Mouse (Mus musculus): ENCODE measurements at regions not wholly inside any gene's neighbourhood (a gene's known extent, or its start where the extent isn't known, plus 50 kb on each side); places are given as distances from the start of the nearest gene placed in this dataset.
A peak's percentile ranks its signal among the peaks of the same experiment; 100 is the strongest.

DNA sequence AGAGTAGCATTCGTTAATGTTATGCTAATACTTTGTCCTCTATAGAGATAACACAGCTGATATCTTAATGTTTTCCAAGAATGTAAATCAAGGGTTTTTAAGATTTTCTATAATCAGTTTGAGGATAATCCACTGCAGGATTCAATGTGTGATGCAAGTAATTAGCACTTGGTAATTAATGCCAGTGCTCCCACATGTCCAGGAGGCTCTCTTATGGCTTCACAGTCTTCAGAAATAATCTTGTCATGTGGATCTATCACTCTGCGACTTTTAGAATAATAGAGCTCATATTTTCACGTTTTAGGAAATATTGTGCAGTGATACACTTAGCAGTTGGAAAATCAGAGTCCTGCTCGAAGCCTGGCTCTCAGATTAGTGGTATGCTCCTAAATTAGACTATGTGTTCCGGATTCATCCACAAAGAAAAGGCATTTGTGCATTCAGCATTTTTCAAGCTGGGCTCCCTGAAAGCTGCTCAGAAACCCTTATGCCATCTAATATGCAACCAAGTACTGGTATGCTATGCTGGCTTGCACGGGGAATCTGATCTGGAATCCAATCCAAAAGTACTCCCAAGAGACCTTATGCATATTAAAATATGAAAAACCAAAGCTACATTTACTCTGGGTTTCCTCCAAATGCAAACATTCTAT is 1302.8 kb upstream of the Tyrp1 start:
- peak; percentile 86 for DNase-seq (ENCODE audit: low read depth)

DNA sequence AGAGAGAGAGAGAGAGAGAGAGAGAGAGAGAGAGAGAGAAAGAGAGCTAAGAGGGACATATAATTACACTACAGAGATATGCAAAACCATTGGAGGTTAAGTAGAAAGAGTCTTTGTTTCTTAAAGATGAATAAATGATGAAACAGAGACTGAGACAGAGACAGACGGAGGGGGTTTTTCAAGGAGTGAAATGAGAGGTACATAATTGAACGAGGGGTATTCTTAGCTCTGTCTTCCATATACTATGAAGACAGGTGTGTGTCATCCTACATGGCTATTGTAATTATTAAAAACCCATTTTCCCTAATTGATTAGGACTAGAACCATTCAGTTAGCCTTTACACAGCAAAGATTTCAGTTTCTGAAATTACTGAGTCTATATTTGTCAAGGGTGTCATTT is 1302.2 kb upstream of the Tyrp1 start:
- DNase-seq (ENCODE audit: low read depth), result peak; percentile 40
- TF ChIP-seq CTCF (IDR thresholded peaks at IDR 0.05; ENCODE audit: borderline replicate concordance, extremely low read depth, insufficient read depth, insufficient read length) (no peak), POLR2A (IDR thresholded peaks at IDR 0.05; ENCODE audit: borderline replicate concordance, extremely low read depth, insufficient read depth, insufficient read length, poor library complexity, severe bottlenecking) (no peak)

More for the DNA sequence above, 1302.8 kb upstream of the Tyrp1 start:
- TF ChIP-seq POLR2A (IDR thresholded peaks at IDR 0.05; ENCODE audit: borderline replicate concordance, extremely low read depth, insufficient read depth, insufficient read length, poor library complexity, severe bottlenecking) (no peak), CTCF (IDR thresholded peaks at IDR 0.05; ENCODE audit: borderline replicate concordance, extremely low read depth, insufficient read depth, insufficient read length) (no peak)

DNA sequence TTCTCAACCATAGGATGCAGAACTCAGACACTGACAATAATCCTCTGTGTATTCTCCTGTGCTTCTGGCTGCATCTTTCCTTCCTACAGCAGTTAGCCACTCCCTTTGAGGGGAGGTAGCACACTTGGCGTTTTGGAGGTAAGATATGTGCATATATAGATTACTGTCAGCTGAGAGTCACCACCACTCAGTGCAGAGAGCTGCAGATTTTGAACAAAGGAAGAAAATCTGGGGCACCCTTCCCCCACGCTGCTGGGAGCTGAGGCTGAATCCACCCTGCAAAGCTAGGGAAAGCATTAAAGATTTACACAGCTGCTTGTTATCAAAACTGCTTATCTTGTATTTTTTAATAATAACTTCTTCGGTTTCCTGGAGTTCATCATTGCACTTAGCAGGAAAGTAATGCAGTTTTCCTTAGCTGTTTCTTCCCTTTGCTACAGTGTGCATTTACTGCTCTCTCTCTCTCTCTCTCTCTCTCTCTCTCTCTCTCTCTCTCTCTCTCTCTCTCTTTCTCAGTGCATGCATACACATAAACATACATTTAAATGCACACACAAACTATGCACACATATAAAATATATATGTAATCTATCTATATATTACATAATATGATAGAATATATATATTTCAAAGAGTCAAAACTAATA is 1301.4 kb upstream of the Tyrp1 start:
- TF ChIP-seq CTCF (IDR thresholded peaks at IDR 0.05; ENCODE audit: borderline replicate concordance, extremely low read depth, insufficient read depth, insufficient read length) (no peak), POLR2A (IDR thresholded peaks at IDR 0.05; ENCODE audit: borderline replicate concordance, extremely low read depth, insufficient read depth, insufficient read length, poor library complexity, severe bottlenecking) (no peak)
- peak; percentile 84 for DNase-seq (ENCODE audit: low read depth)

DNA sequence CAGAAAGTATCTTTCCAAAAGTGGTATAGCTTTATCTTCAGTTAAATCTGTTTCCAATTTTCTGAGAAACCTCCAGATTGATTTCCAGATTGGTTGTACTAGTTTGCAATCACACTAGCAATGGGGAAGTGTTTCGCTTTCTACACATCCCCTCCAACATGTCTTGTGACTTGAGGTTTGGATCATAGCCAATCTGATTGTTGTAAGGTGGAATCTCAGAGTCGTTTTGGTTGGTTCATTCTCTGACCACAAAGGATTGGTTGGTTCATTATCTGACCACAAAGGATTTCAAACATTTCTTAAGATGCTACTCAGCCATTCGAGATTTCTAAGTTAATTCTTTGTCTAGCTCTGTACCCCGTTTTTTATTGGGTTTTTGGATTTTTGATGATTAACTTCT is 1288.5 kb upstream of the Tyrp1 start:
- peak; percentile 18 for DNase-seq (ENCODE audit: low read depth)
- TF ChIP-seq CTCF (IDR thresholded peaks at IDR 0.05; ENCODE audit: borderline replicate concordance, extremely low read depth, insufficient read depth, insufficient read length) (no peak), POLR2A (IDR thresholded peaks at IDR 0.05; ENCODE audit: borderline replicate concordance, extremely low read depth, insufficient read depth, insufficient read length, poor library complexity, severe bottlenecking) (no peak)
